Mouse (Mus musculus): ENCODE data around the gene Ppox. TPM values are rescaled to one million over a fixed set of nuclear protein-coding genes. Genes with fewer than 3 reads are reported as not detected.
A peak's percentile ranks its signal among the peaks of the same experiment; 100 is the strongest.

The Ppox gene
- polyA plus RNA-seq, 1 experiment from 2014 or later, result 69.6 TPM

GRCm38 (mm10) chr1:171256937-171257548 is 23.9 kb downstream of the Ppox start:
- Histone ChIP-seq H3K36me3 (replicated peaks; ENCODE audit: insufficient read depth, low read length) (no peaks in the 10 kb centered on the region), H3K9me3 (ENCODE audit: low read length) (no peaks in the 10 kb centered on the region), H3K4me2 (ENCODE audit: low read depth, low read length) (no peak overlapping the region), H3K4me3 (ENCODE audit: low read depth, low read length) (no peak overlapping the region), H3K27me3 (ENCODE audit: insufficient read depth, low read length) (0 out of 2 replicates have a peak, but pooled peaks cover 6% of the 10 kb centered on the region), H3K4me1 (ENCODE audit: insufficient read depth) (peaks cover 8% of the 10 kb centered on the region), H3K27ac (ENCODE audit: low read depth) (no peak overlapping the region), H3K9ac (replicated peaks) (no peak overlapping the region)
- TF ChIP-seq CTCF (IDR thresholded peaks at IDR 0.05; ENCODE audit: low read depth), result peak; percentile 87
- TF ChIP-seq EP300 (IDR thresholded peaks at IDR 0.05; ENCODE audit: low read depth), result no peak
- ATAC-seq (no peak), DNase-seq (peak; percentile 74)
- WGBS (ENCODE audit: insufficient replicate concordance), result 51% methylated on average over 15 of the region's 15 CpGs

GRCm38 (mm10) chr1:171256095-171256818 is 24.7 kb downstream of the Ppox start:
- TF ChIP-seq EP300 (IDR thresholded peaks at IDR 0.05; ENCODE audit: low read depth) (no peak), CTCF (IDR thresholded peaks at IDR 0.05; ENCODE audit: low read depth) (peak; percentile 52)
- WGBS (ENCODE audit: insufficient replicate concordance), result 80% methylated on average over 24 of the region's 24 CpGs
- Histone ChIP-seq H3K4me3 (ENCODE audit: low read depth, low read length) (no peak overlapping the region), H3K9ac (replicated peaks) (no peak overlapping the region), H3K36me3 (replicated peaks; ENCODE audit: insufficient read depth, low read length) (no peaks in the 10 kb centered on the region), H3K9me3 (ENCODE audit: low read length) (no peaks in the 10 kb centered on the region), H3K27me3 (ENCODE audit: insufficient read depth, low read length) (peaks cover 11% of the 10 kb centered on the region; the same call in 1 of the 2 replicates), H3K27ac (ENCODE audit: low read depth) (no peak overlapping the region), H3K4me2 (ENCODE audit: low read depth, low read length) (no peak overlapping the region), H3K4me1 (ENCODE audit: insufficient read depth) (peaks cover 8% of the 10 kb centered on the region)
- ATAC-seq (peak; percentile 33; the same call in 1 of the 2 replicates), DNase-seq (no peak)

- WGBS (ENCODE audit: insufficient replicate concordance), result 81% methylated on average over 17 of the region's 17 CpGs
- peak overlapping the region; percentile 49; the same call in 1 of the 2 replicates for H3K4me2 ChIP-seq (ENCODE audit: low read depth, low read length)
- no peak overlapping the region for H3K27ac ChIP-seq (ENCODE audit: low read depth)
- DNase-seq (no peak), ATAC-seq (no peak)
- TF ChIP-seq CTCF (IDR thresholded peaks at IDR 0.05; ENCODE audit: low read depth) (no peak), EP300 (IDR thresholded peaks at IDR 0.05; ENCODE audit: low read depth) (no peak)
- H3K27me3 ChIP-seq (ENCODE audit: insufficient read depth, low read length), result peaks cover 16% of the 10 kb centered on the region; the same call in 1 of the 2 replicates
- H3K9ac ChIP-seq (replicated peaks), result no peak overlapping the region
- no peaks in the 10 kb centered on the region for H3K9me3 ChIP-seq (ENCODE audit: low read length)
- no peak overlapping the region for H3K4me3 ChIP-seq (ENCODE audit: low read depth, low read length)
- H3K36me3 ChIP-seq (replicated peaks; ENCODE audit: insufficient read depth, low read length), result no peaks in the 10 kb centered on the region
- H3K4me1 ChIP-seq (ENCODE audit: insufficient read depth), result peaks cover 8% of the 10 kb centered on the region
Measured at GRCm38 (mm10) chr1:171252415-171252814, 28.6 kb downstream of the Ppox start.

GRCm38 (mm10) chr1:171251594-171252324 is 29.2 kb downstream of the Ppox start:
- H3K9ac ChIP-seq (replicated peaks), result peak overlapping the region; percentile 16; the same call in 1 of the 2 replicates
- no peak for DNase-seq

GRCm38 (mm10) chr1:171250680-171251593 is 30.0 kb downstream of the Ppox start, which contains the start of gene Ndufs2:
TSS of gene Ndufs2 (minus strand) at chr1:171251388.
- no peak for TF ChIP-seq CTCF (IDR thresholded peaks at IDR 0.05; ENCODE audit: low read depth)
- TF ChIP-seq EP300 (IDR thresholded peaks at IDR 0.05; ENCODE audit: low read depth), result no peak
- Histone ChIP-seq H3K27me3 (ENCODE audit: insufficient read depth, low read length) (peaks cover 16% of the 10 kb centered on the region; the same call in 1 of the 2 replicates), H3K9me3 (ENCODE audit: low read length) (no peaks in the 10 kb centered on the region), H3K4me3 (ENCODE audit: low read depth, low read length) (peak within 1 kb of the TSS; percentile 35), H3K9ac (replicated peaks) (peak within 1 kb of the TSS; percentile 16; the same call in 1 of the 2 replicates), H3K4me1 (ENCODE audit: insufficient read depth) (peaks cover 15% of the 10 kb centered on the region), H3K36me3 (replicated peaks; ENCODE audit: insufficient read depth, low read length) (no peaks in the 10 kb centered on the region), H3K4me2 (ENCODE audit: low read depth, low read length) (peak within 1 kb of the TSS; percentile 49), H3K27ac (ENCODE audit: low read depth) (0 out of 2 replicates have a peak within 1 kb of the TSS, but pooled peaks have one; percentile 11)
- DNase-seq (no peak), ATAC-seq (no peak)
- 37% methylated on average over 26 of the region's 26 CpGs for WGBS (ENCODE audit: insufficient replicate concordance)

More at GRCm38 (mm10) chr1:171251594-171252324, 29.2 kb downstream of the Ppox start:
- no peaks in the 10 kb centered on the region for H3K9me3 ChIP-seq (ENCODE audit: low read length)
- no peaks in the 10 kb centered on the region for H3K36me3 ChIP-seq (replicated peaks; ENCODE audit: insufficient read depth, low read length)
- H3K27ac ChIP-seq (ENCODE audit: low read depth), result 0 out of 2 replicates have a peak overlapping the region, but pooled peaks have one; percentile 11
- no peak for TF ChIP-seq CTCF (IDR thresholded peaks at IDR 0.05; ENCODE audit: low read depth)
- no peak for TF ChIP-seq EP300 (IDR thresholded peaks at IDR 0.05; ENCODE audit: low read depth)
- peak overlapping the region; percentile 35; the same call in 1 of the 2 replicates for H3K4me3 ChIP-seq (ENCODE audit: low read depth, low read length)
- WGBS (ENCODE audit: insufficient replicate concordance), result 33% methylated on average over 13 of the region's 13 CpGs
- no peak for ATAC-seq
- peaks cover 16% of the 10 kb centered on the region; the same call in 1 of the 2 replicates for H3K27me3 ChIP-seq (ENCODE audit: insufficient read depth, low read length)
- H3K4me1 ChIP-seq (ENCODE audit: insufficient read depth), result peaks cover 9% of the 10 kb centered on the region
- H3K4me2 ChIP-seq (ENCODE audit: low read depth, low read length), result peak overlapping the region; percentile 49
